Mouse (Mus musculus): ENCODE measurements around the gene Plxna1. TPM values are rescaled to one million over a fixed set of nuclear protein-coding genes. Genes with fewer than 3 reads are reported as not detected.

The Plxna1 gene
- total RNA-seq, 4 experiments from 2014 or later: 65.9 to 85.2 (median 71.0) TPM

DNA sequence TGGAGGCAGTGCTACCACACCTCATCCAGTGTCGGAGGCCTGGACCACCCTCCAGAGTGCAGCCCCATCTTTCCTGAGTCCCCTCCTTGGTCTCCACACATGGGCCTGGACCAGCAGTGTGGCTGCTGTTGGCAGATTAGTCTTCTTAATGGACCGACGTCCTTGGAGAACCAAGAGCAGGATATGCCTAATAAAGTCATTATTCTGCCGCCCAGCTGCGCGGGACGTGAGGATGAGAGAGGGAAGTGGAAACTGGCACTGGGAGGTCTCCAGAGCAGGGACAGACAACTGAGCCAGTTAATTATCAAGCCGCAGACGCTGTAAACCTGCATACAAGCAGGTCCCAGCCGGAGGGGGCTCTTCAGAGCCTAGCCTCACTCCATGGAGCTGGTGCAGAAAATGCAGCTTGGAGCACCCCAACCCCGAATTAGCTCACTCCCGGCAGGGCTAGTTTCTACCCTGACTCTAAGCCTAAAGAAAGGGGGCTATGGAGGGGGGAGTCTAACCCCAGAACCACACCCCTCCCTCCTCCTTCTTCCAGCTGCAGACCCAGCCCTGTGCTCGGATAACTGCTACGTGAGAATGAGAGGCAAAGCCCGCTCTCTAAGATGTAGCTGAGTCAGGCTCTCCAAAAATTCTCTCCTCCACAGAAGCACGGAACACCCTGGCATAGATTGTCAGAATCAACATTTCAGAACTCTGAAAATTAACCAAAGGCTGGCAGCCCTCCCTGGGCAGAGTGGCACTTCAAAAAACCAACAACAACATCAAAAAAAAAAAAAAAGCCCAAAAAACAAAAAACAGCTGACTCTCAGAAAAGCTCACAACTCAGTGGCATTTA is 80.7 kb downstream of the Plxna1 start:
- no peak for DNase-seq

DNA sequence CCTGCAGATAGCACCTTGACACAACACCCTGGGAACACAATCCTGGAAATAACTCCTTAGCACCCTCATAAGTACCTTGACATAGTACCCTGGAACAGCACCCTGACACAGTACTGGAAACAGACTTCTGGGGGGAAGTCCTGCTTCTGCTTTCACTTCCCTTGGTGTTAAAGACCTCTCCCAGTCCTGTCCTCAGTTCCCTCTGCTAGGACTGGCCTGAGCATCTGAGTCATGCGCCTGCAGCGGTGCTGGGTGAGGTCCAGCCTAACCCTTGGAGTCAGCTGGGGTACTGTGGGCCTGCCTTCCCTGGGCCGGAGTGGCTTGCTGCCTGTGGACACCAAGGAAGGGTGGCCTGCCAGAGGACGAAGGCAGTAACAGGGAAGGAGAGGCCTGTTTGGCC is 81.9 kb downstream of the Plxna1 start:
- no peak for DNase-seq

DNA sequence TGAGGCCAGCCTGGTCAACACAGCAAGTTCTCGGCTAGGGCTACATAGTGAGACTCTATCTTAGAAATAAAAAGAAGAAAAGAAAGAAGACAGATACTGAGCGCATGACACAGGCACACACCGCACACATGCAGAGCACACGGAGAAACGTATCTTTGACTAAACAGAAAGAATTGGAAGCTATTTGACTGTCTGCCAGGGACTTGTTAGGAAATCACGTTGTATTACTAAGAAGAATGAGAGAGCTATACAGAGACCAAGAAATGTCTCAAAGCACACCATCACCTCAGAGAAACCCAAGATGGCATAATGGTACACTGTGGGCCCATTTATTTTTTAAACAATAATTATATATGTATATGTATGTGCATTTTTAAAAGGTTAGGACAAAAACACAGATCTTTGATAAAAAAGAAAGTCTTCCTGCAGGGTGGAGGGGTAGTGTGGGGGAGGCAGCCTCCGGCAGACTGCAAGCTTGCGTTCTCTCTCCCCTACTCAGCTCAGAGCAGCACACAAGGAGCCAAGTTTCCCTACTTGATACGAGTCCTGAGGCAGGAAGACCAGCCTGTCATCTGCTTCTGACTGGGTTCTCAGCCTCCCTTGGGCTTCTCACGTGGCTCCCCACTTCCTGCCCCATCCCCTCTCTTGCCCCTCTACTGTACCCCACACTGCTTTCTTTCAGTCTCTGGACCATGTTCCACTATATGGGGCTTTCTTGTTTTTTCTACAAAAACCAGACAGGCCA is 90.5 kb downstream of the Plxna1 start:
- DNase-seq: no peak

DNA sequence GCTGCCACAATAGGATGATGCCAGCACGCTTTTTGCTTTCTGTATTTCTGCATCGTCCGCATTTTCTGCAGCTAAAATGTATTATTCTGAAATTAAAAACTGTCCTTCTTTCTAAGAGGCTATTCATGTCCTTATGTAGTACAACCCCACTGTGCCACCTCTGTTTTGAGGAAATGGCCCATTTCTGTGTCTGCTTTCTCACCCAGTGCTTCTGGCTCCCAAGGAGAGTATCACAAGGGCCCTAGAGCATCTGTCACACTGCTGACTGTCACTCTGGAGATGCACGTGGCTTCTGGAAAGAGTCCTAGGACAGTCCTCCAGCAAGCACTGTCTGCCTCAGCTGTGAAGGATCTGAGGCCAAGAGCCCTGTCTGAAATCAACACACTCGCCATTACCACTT is 95.2 kb downstream of the Plxna1 start:
- DNase-seq: no peak

Other genes with a start within 250 kb of the Plxna1 start
- 10 to 100 TPM; 30.0 to 51.0 (median 39.4) TPM for gene Chchd6, start 233.0 kb upstream of the Plxna1 start, total RNA-seq (2022)